Mouse (Mus musculus): ENCODE data around the gene Srsf2.
"Not testable (repeated sequence)": the region's sequence is repeated elsewhere in the genome, so short reads cannot be mapped to it uniquely, and the experiment has no call there.

The Srsf2 gene

DNA sequence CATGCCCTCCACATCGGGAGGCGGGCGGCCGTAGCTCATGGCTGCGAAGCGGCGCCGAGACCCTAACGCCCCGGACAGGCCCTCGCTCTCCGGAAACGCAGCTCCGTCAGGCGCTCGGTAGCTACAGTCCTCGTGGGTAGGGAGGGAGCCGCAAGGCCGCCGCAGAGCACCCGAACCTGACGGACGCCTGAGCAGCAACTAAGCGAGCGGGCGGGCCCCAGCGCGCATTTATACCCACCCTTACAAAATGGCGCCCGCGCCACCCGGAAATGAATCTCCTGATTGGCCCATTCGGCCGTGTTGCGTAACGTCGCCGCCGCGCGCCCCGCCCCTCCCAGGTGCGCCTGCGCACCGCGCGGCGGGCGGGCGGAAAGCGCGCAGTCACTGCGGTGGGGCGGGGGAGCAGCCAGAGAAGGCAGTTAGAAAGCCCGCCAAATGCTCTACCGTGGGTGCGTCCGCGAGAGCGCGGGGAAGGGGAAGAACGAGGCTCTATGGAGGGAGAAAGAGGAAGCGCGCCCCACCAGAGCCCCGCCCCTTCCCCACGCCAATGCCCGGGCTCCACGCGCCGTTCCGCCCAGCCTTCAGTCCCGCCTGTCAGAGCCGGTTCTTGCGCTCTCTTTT, at the start of gene Srsf2:
Srsf2 (minus strand) TSS at position 204 of the 621 bp plus-strand sequence.
- peak; percentile 95 to 98 for DNase-seq (ENCODE audit: low spot score in 2 of 2)

GRCm38 (mm10) chr11:116902588-116902987, 49.7 kb upstream of the Srsf2 start:
- not testable (repeated sequence) for DNase-seq (ENCODE audit: low spot score in 2 of 2)

DNA sequence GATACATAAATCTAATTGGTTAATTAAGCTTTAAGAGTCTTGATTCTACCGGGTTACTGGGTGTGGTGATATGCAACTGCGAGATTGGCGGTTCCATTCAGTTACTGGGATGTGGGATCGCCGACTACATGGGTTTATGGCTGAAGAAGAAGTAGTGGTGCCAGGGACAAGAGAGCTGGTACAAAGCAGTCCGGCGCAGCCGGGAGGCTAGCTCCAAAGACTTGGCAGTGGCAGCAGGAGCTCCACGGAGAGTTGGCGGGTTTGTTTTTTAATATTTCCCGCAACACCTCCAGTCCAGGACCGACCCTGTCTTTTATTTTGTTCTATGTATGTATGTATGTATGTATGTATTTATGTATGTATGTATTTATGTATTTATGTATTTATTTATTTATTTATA, 46.4 kb upstream of the Srsf2 start:
- DNase-seq (ENCODE audit: low spot score in 2 of 2) = no peak

- no peak for DNase-seq (ENCODE audit: low spot score in 2 of 2)
These were observed 42.5 kb upstream of the Srsf2 start for GRCm38 (mm10) chr11:116895402-116895801.

- DNase-seq (ENCODE audit: low spot score in 2 of 2) = no peak
These were observed 40.9 kb upstream of the Srsf2 start for GRCm38 (mm10) chr11:116893532-116894442.

DNA sequence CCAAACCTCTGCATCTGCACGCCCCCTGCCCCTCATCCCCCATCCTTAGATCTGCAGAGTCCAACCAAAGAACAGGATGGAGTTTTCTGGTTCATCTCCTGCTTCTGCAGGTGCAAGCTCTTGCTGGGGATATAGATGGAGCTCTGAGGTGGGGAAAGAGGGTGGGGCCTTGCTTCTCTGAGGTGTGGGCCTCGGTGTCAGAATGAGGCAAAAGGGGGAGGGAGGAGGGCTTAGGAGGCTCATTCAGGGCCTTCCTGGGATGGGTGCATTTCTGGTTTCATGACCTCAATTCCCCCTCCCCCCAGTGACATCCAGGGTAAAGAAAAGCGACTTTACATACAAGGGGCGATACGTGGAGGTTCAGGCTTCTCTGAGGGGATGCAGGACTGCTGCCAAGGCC, 34.2 kb upstream of the Srsf2 start:
- peak; percentile 48 to 65 for DNase-seq (ENCODE audit: low spot score in 2 of 2)

GRCm38 (mm10) chr11:116885275-116886151, 32.6 kb upstream of the Srsf2 start:
- DNase-seq (ENCODE audit: low spot score in 2 of 2) = peak; percentile 83 to 85

- DNase-seq (ENCODE audit: low spot score in 2 of 2) = peak; percentile 24 to 37
These were observed 31.2 kb upstream of the Srsf2 start for GRCm38 (mm10) chr11:116884061-116884460.

GRCm38 (mm10) chr11:116882446-116882845, 29.6 kb upstream of the Srsf2 start:
- DNase-seq (ENCODE audit: low spot score in 2 of 2) = no peak

DNA sequence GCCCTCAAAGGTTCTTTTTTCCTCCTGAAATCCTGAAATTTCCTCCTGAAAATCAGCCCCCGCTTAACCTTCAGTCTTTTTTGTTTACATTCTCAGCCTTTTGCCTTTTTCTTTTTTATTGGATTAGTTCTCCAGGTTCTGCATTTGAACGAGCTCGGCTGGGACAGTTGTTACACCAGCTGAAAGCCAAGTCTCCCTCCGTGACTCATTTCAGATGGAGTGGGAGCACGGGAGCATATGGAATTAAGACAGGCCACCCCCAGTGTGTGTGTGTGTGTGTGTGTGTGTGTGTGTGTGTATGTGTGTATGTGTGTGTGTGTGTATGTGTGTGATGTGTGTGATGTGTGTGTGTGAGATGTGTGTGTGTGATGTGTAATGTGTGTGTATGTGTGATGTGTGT, 28.5 kb upstream of the Srsf2 start:
- DNase-seq (ENCODE audit: low spot score in 2 of 2) = no peak

- no peak for DNase-seq (ENCODE audit: low spot score in 2 of 2)
These were observed 27.9 kb upstream of the Srsf2 start for GRCm38 (mm10) chr11:116880839-116881238.

GRCm38 (mm10) chr11:116878454-116878853, 25.6 kb upstream of the Srsf2 start:
- DNase-seq (ENCODE audit: low spot score in 2 of 2) = no peak

DNA sequence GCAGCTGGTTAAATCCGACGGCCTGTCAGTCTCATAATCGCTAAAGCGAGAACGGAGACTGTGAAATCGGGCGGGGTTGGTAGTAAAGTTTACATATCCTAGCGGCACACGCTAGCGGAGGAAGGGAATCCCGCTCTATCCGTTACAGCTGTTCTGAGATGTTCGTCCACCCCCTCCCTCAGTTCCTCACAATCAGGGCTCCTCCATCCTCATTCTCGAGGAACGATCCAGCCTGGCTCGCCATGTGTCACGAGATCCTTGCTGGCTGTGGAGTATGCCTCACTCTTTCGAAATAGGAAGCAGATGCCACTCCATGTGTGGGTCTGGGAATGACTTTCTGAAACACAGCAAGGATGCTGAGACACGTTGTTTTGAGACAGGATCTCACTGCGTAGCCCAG, 21.1 kb upstream of the Srsf2 start:
- no peak for DNase-seq (ENCODE audit: low spot score in 2 of 2)

DNA sequence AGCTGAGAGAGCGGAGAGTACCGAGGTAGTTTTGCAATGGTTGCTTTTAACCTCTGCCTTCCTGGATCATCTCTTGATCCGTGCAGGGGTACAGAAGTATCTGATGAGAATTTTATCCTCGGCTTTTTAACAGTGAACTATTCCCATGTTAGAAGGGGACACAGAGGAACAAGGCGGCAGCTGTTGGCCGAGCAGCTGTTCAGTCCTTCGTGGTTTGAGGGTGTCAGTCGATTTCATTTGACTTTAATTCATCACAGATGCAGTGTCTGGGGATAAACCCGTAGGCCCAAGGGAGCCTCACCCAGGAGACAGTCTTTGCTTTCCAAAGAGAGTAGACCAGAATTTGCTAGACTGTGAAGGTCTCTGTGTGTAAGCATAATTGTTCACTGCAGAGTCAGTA, 18.6 kb upstream of the Srsf2 start:
- DNase-seq (ENCODE audit: low spot score in 2 of 2) = no peak

GRCm38 (mm10) chr11:116869641-116870040, 16.7 kb upstream of the Srsf2 start:
- DNase-seq (ENCODE audit: low spot score in 2 of 2) = no peak

DNA sequence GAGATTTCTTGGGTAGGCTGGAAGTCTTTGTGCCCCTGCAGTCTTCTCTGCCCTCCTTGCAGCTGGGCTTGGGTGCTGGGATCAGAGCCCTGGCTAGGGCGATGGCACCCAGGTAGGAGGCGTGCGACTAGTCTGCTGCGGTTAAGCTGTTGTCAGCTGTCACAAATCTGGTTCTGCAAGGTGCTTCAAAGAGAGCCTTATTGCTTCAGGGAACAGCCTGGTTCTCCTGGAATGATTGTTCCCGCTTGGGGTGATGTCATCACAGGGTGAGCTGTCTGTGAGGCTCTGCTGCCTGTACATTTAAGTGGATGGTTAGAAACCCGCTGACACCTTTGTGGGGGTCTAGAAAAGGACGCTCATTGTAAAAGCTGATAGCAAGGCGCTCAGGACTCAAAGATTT, 16.3 kb upstream of the Srsf2 start:
- DNase-seq (ENCODE audit: low spot score in 2 of 2) = no peak

DNA sequence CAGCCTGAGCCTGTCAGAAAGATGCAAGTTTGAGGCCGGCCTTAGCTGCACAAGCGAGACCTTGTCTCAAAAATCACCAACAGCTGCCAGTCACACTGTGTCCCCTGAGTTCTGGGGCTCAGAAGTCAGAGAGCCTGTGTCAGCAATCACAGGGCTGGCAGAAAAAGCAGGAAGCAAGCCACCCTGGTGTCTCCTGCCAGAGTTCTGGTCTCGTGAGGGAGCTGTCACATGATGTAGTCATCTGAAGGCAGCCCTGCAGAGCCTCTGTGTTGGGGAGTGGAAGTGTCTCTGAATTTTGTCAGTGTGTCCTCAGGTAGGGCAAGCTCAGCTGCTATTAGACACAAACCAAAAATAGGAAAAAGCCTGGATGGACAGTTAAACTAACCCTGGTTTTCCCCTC, 15.2 kb upstream of the Srsf2 start:
- DNase-seq (ENCODE audit: low spot score in 2 of 2) = no peak

GRCm38 (mm10) chr11:116865945-116866585, 13.2 kb upstream of the Srsf2 start:
- DNase-seq (ENCODE audit: low spot score in 2 of 2) = no peak

GRCm38 (mm10) chr11:116864444-116864843, 11.6 kb upstream of the Srsf2 start:
- no peak for DNase-seq (ENCODE audit: low spot score in 2 of 2)

GRCm38 (mm10) chr11:116857183-116857850, 4.4 kb upstream of the Srsf2 start:
- DNase-seq (ENCODE audit: low spot score in 2 of 2) = no peak

DNA sequence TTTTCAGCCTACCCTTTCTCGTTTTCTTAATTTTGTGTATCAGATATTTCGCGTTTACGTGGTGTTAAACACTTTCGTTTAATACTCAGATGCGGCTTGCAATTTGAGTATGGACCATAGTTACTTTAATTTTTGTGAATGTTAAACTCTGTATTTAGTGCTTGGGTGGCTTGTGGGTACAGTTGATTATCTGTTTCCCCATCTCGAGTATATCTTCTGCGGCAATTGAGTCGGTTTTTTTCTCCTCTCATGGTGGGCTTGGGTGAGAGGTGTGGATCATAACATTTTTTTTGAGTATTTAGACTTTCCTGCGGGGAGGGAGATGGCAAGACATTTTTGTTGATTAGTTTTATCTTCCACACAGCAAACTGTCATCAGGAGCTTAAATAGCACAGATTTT, 1.4 kb upstream of the Srsf2 start:
- no peak for DNase-seq (ENCODE audit: low spot score in 2 of 2)

All from thymus, postnatal 10 days (tissue).